Mouse (Mus musculus): ENCODE data around the gene Efcab2. TPM values are rescaled to one million over a fixed set of nuclear protein-coding genes. Genes with fewer than 3 reads are reported as not detected.
A peak's percentile ranks its signal among the peaks of the same experiment; 100 is the strongest.

Efcab2 gene
- polyA plus RNA-seq, 1 experiment from 2014 or later = 2.0 TPM

DNA sequence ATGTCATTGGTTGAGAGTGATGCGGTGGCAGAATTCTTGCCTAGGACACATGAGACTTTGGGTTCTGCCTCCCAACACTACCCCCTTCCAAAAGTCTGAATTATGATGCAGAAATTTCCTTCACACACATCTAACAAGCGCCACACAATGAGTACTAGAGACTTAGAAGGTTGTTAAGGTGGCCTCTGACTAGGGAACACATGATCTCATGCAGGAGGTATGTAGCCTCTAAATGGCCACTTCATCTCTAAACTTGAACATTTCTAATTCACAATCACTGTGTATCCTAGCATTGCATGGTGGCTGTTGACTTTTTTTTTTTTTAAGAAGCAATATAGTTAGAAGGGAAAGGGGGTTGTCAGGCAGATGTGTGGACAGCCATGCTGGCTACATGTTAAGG is 110.0 kb downstream of the Efcab2 start:
- DNase-seq (no peak), ATAC-seq (no peak)
- H3K9ac ChIP-seq (replicated peaks) = no peak overlapping the region
- no peaks in the 10 kb centered on the region for H3K4me1 ChIP-seq (ENCODE audit: insufficient read depth)
- TF ChIP-seq CTCF (IDR thresholded peaks at IDR 0.05; ENCODE audit: low read depth) (no peak), EP300 (IDR thresholded peaks at IDR 0.05; ENCODE audit: low read depth) (no peak)
- no peak overlapping the region for H3K4me2 ChIP-seq (ENCODE audit: low read depth, low read length)
- H3K4me3 ChIP-seq (ENCODE audit: low read depth, low read length) = no peak overlapping the region
- H3K27me3 ChIP-seq (ENCODE audit: insufficient read depth, low read length) = no peaks in the 10 kb centered on the region
- WGBS (ENCODE audit: insufficient replicate concordance) = 73% methylated on average over 2 of the region's 2 CpGs
- H3K27ac ChIP-seq (ENCODE audit: low read depth) = no peak overlapping the region
- H3K9me3 ChIP-seq (ENCODE audit: low read length) = no peaks in the 10 kb centered on the region
- no peaks in the 10 kb centered on the region for H3K36me3 ChIP-seq (replicated peaks; ENCODE audit: insufficient read depth, low read length)

DNA sequence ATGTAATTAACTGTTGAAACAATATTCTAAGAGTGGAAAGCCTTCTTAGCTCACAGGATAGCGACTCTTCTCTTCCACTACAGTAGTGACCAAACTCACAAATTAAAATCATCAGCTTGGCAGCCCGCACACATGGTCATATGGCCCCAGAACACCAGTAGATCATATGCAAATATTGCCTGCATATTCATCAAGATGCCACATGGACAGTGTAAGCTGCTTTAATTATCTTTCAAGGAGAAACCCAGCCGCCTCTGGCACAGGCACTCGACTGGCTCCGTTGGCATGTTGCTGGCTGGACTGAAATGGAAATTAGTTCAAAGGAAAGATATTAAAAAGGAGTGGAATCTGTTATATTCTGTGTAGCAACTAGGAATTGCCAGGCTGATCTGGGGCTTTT is 116.5 kb downstream of the Efcab2 start:
- 84% methylated on average over 5 of the region's 5 CpGs for WGBS (ENCODE audit: insufficient replicate concordance)

DNA sequence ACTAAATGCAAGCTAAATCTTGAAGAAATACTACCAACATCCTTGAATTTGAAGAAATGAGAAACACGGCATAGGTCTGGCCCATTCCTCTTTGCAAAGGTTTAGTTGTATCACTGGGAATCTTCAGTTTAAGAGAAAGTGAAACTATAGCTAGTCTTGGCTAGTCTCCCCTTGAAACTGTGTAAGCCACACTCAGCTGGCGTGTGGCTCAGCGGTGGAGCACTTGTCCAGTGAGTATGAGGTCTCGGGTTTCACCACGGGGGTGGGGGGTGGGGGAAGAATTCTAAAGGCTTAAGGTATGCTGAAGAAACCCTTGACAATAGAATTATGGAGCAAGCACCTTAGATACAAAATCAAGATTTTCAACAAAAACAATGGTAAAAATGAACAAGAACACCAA is 117.3 kb downstream of the Efcab2 start:
- TF ChIP-seq EP300 (IDR thresholded peaks at IDR 0.05; ENCODE audit: low read depth) (no peak), CTCF (IDR thresholded peaks at IDR 0.05; ENCODE audit: low read depth) (no peak)
- H3K4me2 ChIP-seq (ENCODE audit: low read depth, low read length) = no peak overlapping the region
- no peaks in the 10 kb centered on the region for H3K36me3 ChIP-seq (replicated peaks; ENCODE audit: insufficient read depth, low read length)
- peaks cover 10% of the 10 kb centered on the region for H3K27me3 ChIP-seq (ENCODE audit: insufficient read depth, low read length)
- 57% methylated on average over 5 of the region's 5 CpGs for WGBS (ENCODE audit: insufficient replicate concordance)
- no peak for ATAC-seq
- H3K27ac ChIP-seq (ENCODE audit: low read depth) = no peak overlapping the region
- no peak for DNase-seq
- no peak overlapping the region for H3K4me3 ChIP-seq (ENCODE audit: low read depth, low read length)
- H3K4me1 ChIP-seq (ENCODE audit: insufficient read depth) = peaks cover 8% of the 10 kb centered on the region
- no peak overlapping the region for H3K9ac ChIP-seq (replicated peaks)
- no peaks in the 10 kb centered on the region for H3K9me3 ChIP-seq (ENCODE audit: low read length)

More for the DNA sequence above, 116.5 kb downstream of the Efcab2 start:
- no peak overlapping the region for H3K27ac ChIP-seq (ENCODE audit: low read depth)
- no peak overlapping the region for H3K9ac ChIP-seq (replicated peaks)
- H3K4me1 ChIP-seq (ENCODE audit: insufficient read depth) = 0 out of 2 replicates have a peak, but pooled peaks cover under 1% of the 10 kb centered on the region
- TF ChIP-seq CTCF (IDR thresholded peaks at IDR 0.05; ENCODE audit: low read depth) = no peak
- TF ChIP-seq EP300 (IDR thresholded peaks at IDR 0.05; ENCODE audit: low read depth) = no peak
- no peaks in the 10 kb centered on the region for H3K9me3 ChIP-seq (ENCODE audit: low read length)
- no peak overlapping the region for H3K4me2 ChIP-seq (ENCODE audit: low read depth, low read length)
- H3K4me3 ChIP-seq (ENCODE audit: low read depth, low read length) = no peak overlapping the region
- H3K27me3 ChIP-seq (ENCODE audit: insufficient read depth, low read length) = peaks cover 3% of the 10 kb centered on the region
- DNase-seq = no peak
- ATAC-seq = no peak
- no peaks in the 10 kb centered on the region for H3K36me3 ChIP-seq (replicated peaks; ENCODE audit: insufficient read depth, low read length)

DNA sequence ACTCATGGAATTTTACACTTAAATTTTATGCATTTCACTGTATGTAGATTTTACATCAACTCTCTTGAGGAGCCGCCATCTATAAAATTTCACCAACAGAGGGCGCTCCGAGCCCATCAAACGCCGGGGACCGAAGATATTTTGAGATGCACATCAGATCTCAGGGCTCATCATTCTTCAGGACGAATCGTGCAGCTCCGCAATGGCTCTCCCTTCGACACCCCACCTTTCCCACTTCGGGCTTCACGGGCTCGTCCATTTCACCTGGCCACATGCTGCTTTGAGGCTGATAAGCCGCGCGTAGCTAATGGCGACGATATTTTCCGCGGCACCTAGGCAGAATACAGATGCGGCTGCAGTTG is 121.3 kb downstream of the Efcab2 start:
- peak; percentile 83 for DNase-seq
- under 1% methylated on average over 21 of the region's 21 CpGs for WGBS (ENCODE audit: insufficient replicate concordance)
- peak overlapping the region; percentile 55 for H3K4me3 ChIP-seq (ENCODE audit: low read depth, low read length)
- H3K4me2 ChIP-seq (ENCODE audit: low read depth, low read length) = peak overlapping the region; percentile 88
- TF ChIP-seq EP300 (IDR thresholded peaks at IDR 0.05; ENCODE audit: low read depth) (no peak), CTCF (IDR thresholded peaks at IDR 0.05; ENCODE audit: low read depth) (peak; percentile 73)
- no peak overlapping the region for H3K9ac ChIP-seq (replicated peaks)
- H3K4me1 ChIP-seq (ENCODE audit: insufficient read depth) = peaks cover 26% of the 10 kb centered on the region
- no peaks in the 10 kb centered on the region for H3K36me3 ChIP-seq (replicated peaks; ENCODE audit: insufficient read depth, low read length)
- H3K27me3 ChIP-seq (ENCODE audit: insufficient read depth, low read length) = peaks cover 51% of the 10 kb centered on the region
- H3K9me3 ChIP-seq (ENCODE audit: low read length) = no peaks in the 10 kb centered on the region
- H3K27ac ChIP-seq (ENCODE audit: low read depth) = no peak overlapping the region
- peak; percentile 18; the same call in 1 of the 2 replicates for ATAC-seq

DNA sequence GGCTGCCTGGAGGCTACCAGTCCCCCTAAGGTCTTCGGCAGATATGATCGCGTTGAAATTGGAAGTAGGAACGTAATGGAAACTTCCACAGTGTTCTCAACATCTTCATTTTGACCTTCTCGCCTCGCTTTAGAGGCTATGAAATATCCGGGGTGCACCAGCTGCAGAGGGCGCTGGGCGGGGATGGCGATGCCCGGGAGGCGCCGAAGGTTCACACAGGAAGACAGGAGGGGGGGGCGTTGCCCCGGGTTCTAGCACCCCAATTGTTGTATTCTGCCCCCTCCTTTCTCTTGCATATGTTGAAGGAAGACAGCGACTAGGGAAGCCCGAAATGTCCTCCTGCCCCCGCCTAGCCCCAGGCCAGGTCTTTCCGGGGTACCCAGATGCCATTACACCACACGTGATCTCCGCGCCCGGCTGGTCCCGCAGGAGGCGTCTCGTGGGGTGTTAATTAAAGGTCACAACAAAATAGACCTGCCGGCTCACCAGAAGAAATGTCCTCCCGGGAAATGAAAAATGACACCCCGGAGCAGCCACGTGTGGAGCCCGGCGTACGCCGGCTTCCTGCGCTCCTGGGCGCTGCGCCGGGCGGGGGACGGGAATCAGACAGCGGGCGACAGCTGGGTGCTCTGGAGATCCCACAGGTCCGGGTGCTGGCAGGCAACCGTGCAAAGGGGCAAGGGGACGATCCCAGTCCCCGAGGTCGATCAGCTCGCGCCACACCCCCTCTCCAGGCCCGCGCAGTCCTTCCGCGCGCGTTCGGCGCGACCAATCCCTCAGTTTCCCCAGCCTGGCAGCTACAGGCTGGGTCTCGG is 121.9 kb downstream of the Efcab2 start:
- Histone ChIP-seq H3K4me1 (ENCODE audit: insufficient read depth) (peaks cover 26% of the 10 kb centered on the region), H3K36me3 (replicated peaks; ENCODE audit: insufficient read depth, low read length) (no peaks in the 10 kb centered on the region), H3K4me2 (ENCODE audit: low read depth, low read length) (peak overlapping the region; percentile 88), H3K27ac (ENCODE audit: low read depth) (no peak overlapping the region), H3K27me3 (ENCODE audit: insufficient read depth, low read length) (peaks cover 54% of the 10 kb centered on the region), H3K9me3 (ENCODE audit: low read length) (no peaks in the 10 kb centered on the region), H3K4me3 (ENCODE audit: low read depth, low read length) (peak overlapping the region; percentile 55), H3K9ac (replicated peaks) (no peak overlapping the region)
- no peak for TF ChIP-seq CTCF (IDR thresholded peaks at IDR 0.05; ENCODE audit: low read depth)
- TF ChIP-seq EP300 (IDR thresholded peaks at IDR 0.05; ENCODE audit: low read depth) = no peak
- ATAC-seq (peak; percentile 24; the same call in 1 of the 2 replicates), DNase-seq (peak; percentile 25)
- under 1% methylated on average over 59 of the region's 59 CpGs for WGBS (ENCODE audit: insufficient replicate concordance)

DNA sequence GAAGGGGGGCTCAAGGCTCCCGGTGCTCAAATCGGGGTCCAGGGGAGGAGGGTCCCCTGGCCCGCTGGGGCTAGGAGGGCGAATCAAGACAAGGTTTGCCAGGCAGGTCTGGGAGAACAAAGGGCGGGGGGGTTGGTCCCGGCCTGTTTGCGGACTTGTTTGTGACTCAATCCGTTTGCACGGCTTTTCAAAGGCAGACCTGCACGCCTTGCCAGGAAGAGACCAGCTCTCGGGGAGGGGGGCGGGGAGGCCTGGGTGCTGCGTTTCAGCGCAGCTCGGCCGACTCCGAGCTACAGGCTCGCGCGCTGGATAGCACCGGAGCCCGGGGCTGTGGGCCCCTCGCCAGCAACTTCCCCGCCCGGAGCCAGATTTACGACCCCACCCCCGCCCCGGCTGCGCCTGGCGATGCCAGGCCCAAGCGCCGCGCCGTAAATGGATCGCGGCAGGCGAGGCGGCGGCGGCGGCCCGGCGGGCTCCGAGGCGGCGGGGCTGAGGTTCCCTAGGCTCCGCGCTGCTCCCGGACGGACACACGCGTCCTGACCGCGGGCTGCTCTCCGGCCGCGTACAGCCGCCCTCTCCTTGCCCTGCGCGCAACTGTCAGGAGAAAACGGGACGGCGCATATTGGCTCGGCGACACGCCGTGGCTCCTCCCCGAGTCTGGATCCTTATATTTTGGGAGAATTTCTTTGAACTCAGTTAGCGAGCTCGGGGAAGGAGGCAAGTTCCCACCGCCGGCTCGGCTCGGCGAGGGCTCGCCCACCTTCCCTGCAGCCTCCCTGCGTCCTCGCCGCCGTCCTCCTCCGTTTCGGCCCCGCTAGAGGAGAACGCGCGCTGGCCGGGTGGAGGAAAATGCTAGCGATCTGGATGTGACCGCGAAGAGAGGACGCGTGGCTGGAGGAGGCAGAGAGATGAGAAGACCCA is 122.8 kb downstream of the Efcab2 start, which contains the start of gene Kif26b:
Gene Kif26b, plus strand, starts transcription at position 695 of the 921 bp plus-strand sequence.
- H3K27me3 ChIP-seq (ENCODE audit: insufficient read depth, low read length) = peaks cover 60% of the 10 kb centered on the region
- peak; percentile 52 for DNase-seq
- peak within 1 kb of the TSS; percentile 88 for H3K4me2 ChIP-seq (ENCODE audit: low read depth, low read length)
- H3K9me3 ChIP-seq (ENCODE audit: low read length) = no peaks in the 10 kb centered on the region
- no peak within 1 kb of the TSS for H3K27ac ChIP-seq (ENCODE audit: low read depth)
- H3K36me3 ChIP-seq (replicated peaks; ENCODE audit: insufficient read depth, low read length) = no peaks in the 10 kb centered on the region
- peak; percentile 46 for ATAC-seq
- under 1% methylated on average over 84 of the region's 92 CpGs for WGBS (ENCODE audit: insufficient replicate concordance)
- peak within 1 kb of the TSS; percentile 16; the same call in 1 of the 2 replicates for H3K9ac ChIP-seq (replicated peaks)
- H3K4me3 ChIP-seq (ENCODE audit: low read depth, low read length) = peak within 1 kb of the TSS; percentile 55
- H3K4me1 ChIP-seq (ENCODE audit: insufficient read depth) = peaks cover 26% of the 10 kb centered on the region
- TF ChIP-seq EP300 (IDR thresholded peaks at IDR 0.05; ENCODE audit: low read depth) = no peak
- no peak for TF ChIP-seq CTCF (IDR thresholded peaks at IDR 0.05; ENCODE audit: low read depth)

All from liver, postnatal 0 days (tissue).